Mouse (Mus musculus) stomach, postnatal 0 days (tissue): ENCODE results near the gene Slc39a3.

ENCODE experiments used
- CTCF ChIP-seq: IDR thresholded peaks from 2 replicates; pipeline ENCODE4 v1.5.1; 2016; ENCODE audit warnings: antibody characterized with exemption, low read depth, mild to moderate bottlenecking, moderate library complexity
- EP300 ChIP-seq: optimal IDR thresholded peaks from 2 replicates; pipeline ENCODE3; 2016; ENCODE audit warnings: antibody characterized with exemption

- peak; percentile 58 for TF ChIP-seq CTCF
- TF ChIP-seq EP300, result no peak
Measured at GRCm38 (mm10) chr10:81087021-81087420, 49.8 kb upstream of the Slc39a3 start.
